Mouse (Mus musculus) 3134 (cell line): Measurements from ENCODE around the gene Scn1a.
A peak's percentile ranks its signal among the peaks of the same experiment; 100 is the strongest.

Source experiments
- DNase-seq: peaks from one replicate; pipeline ENCODE4 v3.0.0-alpha.2; 2011; ENCODE audit warnings: low spot score; ENCODE audit not compliant: insufficient read length; ENCODE audit errors: extremely low read depth

Scn1a gene

GRCm38 (mm10) chr2:66256220-66257131 is 184.2 kb downstream of the Scn1a start, which contains the start of gene Ttc21b:
Ttc21b (minus strand) TSS chr2:66256617.
- peak; percentile 93 for DNase-seq

DNA sequence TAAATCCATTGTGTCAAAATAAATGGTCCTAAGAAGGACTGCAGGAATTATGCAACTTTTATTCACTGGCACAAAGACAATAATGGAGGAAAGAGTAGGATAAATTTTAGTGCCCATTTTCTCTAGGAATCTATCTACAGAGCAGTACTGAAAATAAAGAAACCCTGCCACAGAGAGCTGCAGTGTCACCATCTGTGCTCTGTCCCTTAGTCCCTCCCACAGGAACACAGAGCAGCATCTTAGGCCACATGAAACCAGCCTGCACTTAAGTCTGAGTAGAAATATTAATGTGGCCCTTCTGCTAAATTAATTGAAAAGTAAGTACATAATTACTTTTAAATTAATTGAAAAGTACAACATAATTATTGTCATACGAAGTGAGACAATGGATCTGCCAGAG is 196.6 kb downstream of the Scn1a start:
- no peak for DNase-seq

DNA sequence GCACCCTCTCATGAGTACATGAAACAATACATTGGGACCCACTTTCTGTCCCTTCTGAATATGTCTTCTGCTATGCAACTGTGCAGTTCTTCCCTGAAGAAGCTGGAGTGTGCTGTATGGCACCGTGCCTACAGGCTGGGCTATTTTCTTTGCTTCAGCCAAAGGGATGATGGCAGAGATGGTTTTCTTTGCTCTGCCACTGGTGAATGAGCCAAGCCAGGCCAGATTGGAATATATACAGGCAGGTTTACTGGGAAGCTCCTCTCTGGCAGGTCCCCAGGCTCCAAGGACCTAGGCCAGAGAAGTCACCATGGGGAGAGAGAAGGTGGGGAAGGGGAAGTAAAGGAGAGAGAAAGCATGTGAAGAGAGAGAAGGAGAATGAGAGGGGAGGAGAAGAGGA is 200.3 kb downstream of the Scn1a start:
- no peak for DNase-seq

DNA sequence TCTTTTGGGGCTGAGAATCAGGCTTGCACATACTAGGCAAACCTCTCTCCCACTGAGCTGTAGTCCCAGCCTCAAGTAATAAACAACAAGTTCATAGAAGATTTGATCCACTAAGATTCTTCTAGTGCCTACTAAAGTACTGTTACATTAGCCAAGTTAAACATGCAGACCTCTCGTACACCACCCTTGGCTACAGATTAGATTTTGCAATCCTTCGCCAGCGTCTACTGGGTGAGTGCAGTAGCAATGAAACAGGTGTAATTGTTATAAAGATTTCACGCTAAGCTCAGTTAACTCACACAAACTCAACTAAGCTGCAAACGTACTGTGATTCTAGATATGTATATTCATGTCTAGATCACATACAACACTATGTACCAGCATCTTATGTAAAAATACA is 201.8 kb downstream of the Scn1a start:
- no peak for DNase-seq

GRCm38 (mm10) chr2:66220954-66221353 is 219.7 kb downstream of the Scn1a start:
- DNase-seq = no peak
